Mouse (Mus musculus) stomach, postnatal 0 days (tissue): ENCODE measurements at regions not wholly inside any gene's neighbourhood (a gene's known extent, or its start where the extent isn't known, plus 50 kb on each side); places are given as distances from the start of the nearest gene placed in this dataset.

ENCODE experiments used
- CTCF ChIP-seq: IDR thresholded peaks from 2 replicates; pipeline ENCODE4 v1.5.1; 2016; ENCODE audit warnings: antibody characterized with exemption, low read depth, mild to moderate bottlenecking, moderate library complexity
- EP300 ChIP-seq: optimal IDR thresholded peaks from 2 replicates; pipeline ENCODE3; 2016; ENCODE audit warnings: antibody characterized with exemption

GRCm38 (mm10) chr10:37282951-37283350, 144.2 kb upstream of the Marcks start:
- TF ChIP-seq CTCF: no peak
- TF ChIP-seq EP300: no peak
